26 mouse cellular contexts compared by ENCODE assay signal in genomic region chr7:46210276-46210675, GRCm38 (mm10). TPM values are rescaled to one million over a fixed set of nuclear protein-coding genes. Genes with fewer than 3 reads are reported as not detected.
DNase-seq lines count a peak whose midpoint lies in the region; ATAC-seq and TF ChIP-seq lines count a peak whose summit lies in the region.
"Had no signal": no experiment of that assay in that cellular context is flagged by ENCODE, and none has a peak within 500 bp of the region (broad histone marks: within the 10 kb centered on the region; RNA-seq: fewer than 3 reads in every experiment).

No protein-coding gene starts in this region.

- no peak overlapping the region for H3K27ac ChIP-seq in intestine, embryonic 16.5 days (ENCODE audit: low read length)
- H3K27ac ChIP-seq in intestine, postnatal 0 days (ENCODE audit: low read depth, low read length), result no peak overlapping the region
- H3K27ac ChIP-seq: embryonic facial prominence, embryonic 13.5 days; embryonic facial prominence, embryonic 15.5 days; forebrain, embryonic 10.5 days; forebrain, embryonic 12.5 days had no signal

- no peaks in the 10 kb centered on the region for H3K27me3 ChIP-seq in intestine, embryonic 16.5 days (replicated peaks; ENCODE audit: control insufficient read depth, insufficient read depth, low read length)
- no peaks in the 10 kb centered on the region for H3K27me3 ChIP-seq in intestine, postnatal 0 days (replicated peaks; ENCODE audit: control insufficient read depth, insufficient read depth, low read length)
- H3K27me3 ChIP-seq: embryonic facial prominence, embryonic 13.5 days; embryonic facial prominence, embryonic 15.5 days; forebrain, embryonic 12.5 days had no signal

- no peaks in the 10 kb centered on the region for H3K4me1 ChIP-seq in intestine, embryonic 16.5 days (ENCODE audit: control insufficient read depth, insufficient read depth, low read length)
- H3K4me1 ChIP-seq in intestine, postnatal 0 days (replicated peaks; ENCODE audit: control insufficient read depth, insufficient read depth, low read length), result no peaks in the 10 kb centered on the region
- H3K4me1 ChIP-seq: embryonic facial prominence, embryonic 15.5 days had no signal

- no peak overlapping the region for H3K4me3 ChIP-seq in intestine, embryonic 16.5 days (ENCODE audit: low read length)
- no peak overlapping the region for H3K4me3 ChIP-seq in intestine, postnatal 0 days (ENCODE audit: low read depth, low read length)
- H3K4me3 ChIP-seq: embryonic facial prominence, embryonic 13.5 days; embryonic facial prominence, embryonic 15.5 days; erythroblast, embryonic 14.5 days; forebrain, embryonic 10.5 days; forebrain, embryonic 12.5 days had no signal

- WGBS in intestine, embryonic 16.5 days, result 82% methylated on average over 6 of the region's 6 CpGs
- WGBS in intestine, postnatal 0 days, result 86% methylated on average over 6 of the region's 6 CpGs

- ATAC-seq in intestine, embryonic 16.5 days, result peak; percentile 29; the same call in 1 of the 2 replicates
- no peak for ATAC-seq in intestine, postnatal 0 days
- no peak for ATAC-seq in monocyte, adult 5-6 weeks (replicated peaks; ENCODE audit: insufficient number of reproducible peaks, low FRiP score, low TSS enrichment, poor library complexity, severe bottlenecking)
- ATAC-seq: forebrain, embryonic 14.5 days; forebrain, embryonic 16.5 days had no signal

- no peak overlapping the region for H3K9ac ChIP-seq in intestine, embryonic 16.5 days (ENCODE audit: low read depth, low read length)
- H3K9ac ChIP-seq in intestine, postnatal 0 days (ENCODE audit: low read depth, low read length), result no peak overlapping the region
- H3K9ac ChIP-seq: embryonic facial prominence, embryonic 13.5 days; embryonic facial prominence, embryonic 15.5 days; forebrain, embryonic 12.5 days had no signal

- TF ChIP-seq CTCF in intestine, postnatal 0 days (IDR thresholded peaks at IDR 0.05; ENCODE audit: low read depth), result no peak

- no peaks in the 10 kb centered on the region for H3K36me3 ChIP-seq in intestine, embryonic 16.5 days (ENCODE audit: control insufficient read depth, insufficient read depth, low read length)
- H3K36me3 ChIP-seq in intestine, postnatal 0 days (ENCODE audit: control insufficient read depth, insufficient read depth), result peaks cover 24% of the 10 kb centered on the region
- H3K36me3 ChIP-seq: embryonic facial prominence, embryonic 13.5 days; embryonic facial prominence, embryonic 15.5 days; forebrain, embryonic 10.5 days; forebrain, embryonic 12.5 days had no signal

- DNase-seq in adrenal gland, adult (ENCODE audit: inconsistent age in 2 of 2, low spot score in 1 of 2), result peak; percentile 11 to 32
- DNase-seq in adrenal gland, postnatal 10 days, result no peak
- DNase-seq in NIH3T3 (ENCODE audit: low read depth), result peak; percentile 29
- DNase-seq: adrenal gland, adult 2 months; adrenal gland, postnatal 25 days; cerebellum, adult 11 months; cerebellum, adult 18-20 months; cerebellum, adult 8-10 months; cerebellum, adult 9-11 months; cerebellum, postnatal 14 days; cerebellum, postnatal 36 days; embryo, embryonic 11 days had no signal

- no peak overlapping the region for H3K4me2 ChIP-seq in intestine, embryonic 16.5 days (ENCODE audit: low read depth, low read length)
- no peak overlapping the region for H3K4me2 ChIP-seq in intestine, postnatal 0 days (replicated peaks; ENCODE audit: low read depth)
- H3K4me2 ChIP-seq: embryonic facial prominence, embryonic 13.5 days; embryonic facial prominence, embryonic 15.5 days; forebrain, embryonic 12.5 days had no signal

- H3K9me3 ChIP-seq in intestine, embryonic 16.5 days (ENCODE audit: control insufficient read depth, low read length), result no peaks in the 10 kb centered on the region
- H3K9me3 ChIP-seq in intestine, postnatal 0 days (ENCODE audit: control insufficient read depth), result no peaks in the 10 kb centered on the region
- H3K9me3 ChIP-seq: embryonic facial prominence, embryonic 13.5 days; embryonic facial prominence, embryonic 15.5 days; forebrain, embryonic 10.5 days; forebrain, embryonic 12.5 days had no signal

RNA-seq across cellular contexts. Expression of gene Ush1c, which starts 28.0 kb away (rescaled TPM):
- total RNA-seq in adrenal gland, postnatal 10 days (2021), result 1 to 10 TPM; 2.0 to 2.3 TPM
- polyA plus RNA-seq in intestine, embryonic 16.5 days (2015; fragmentation: Nextera tagmentation; extraction: Ambion mirVana), result 96.4 and 113 TPM in 2 replicates
- 132 and 142 TPM in 2 replicates for polyA plus RNA-seq in intestine, postnatal 0 days (2015; fragmentation: Nextera tagmentation; extraction: Ambion mirVana)
- total RNA-seq in monocyte, adult 5-6 weeks (2017), result not detected in 3 replicates
- total RNA-seq: common myeloid progenitor, adult 5-6 weeks; MEL had no signal
- polyA plus RNA-seq: C2C12; erythroblast, embryonic 14.5 days had no signal

RNA-seq across cellular contexts. Expression of gene Abcc8, which starts 30.4 kb away (rescaled TPM):
- 1 to 10 TPM in 1 of 2 experiments, under 1 TPM in 1; 0.78 to 1.7 TPM for total RNA-seq in adrenal gland, postnatal 10 days (2021)
- polyA plus RNA-seq in intestine, embryonic 16.5 days (2015; fragmentation: Nextera tagmentation; extraction: Ambion mirVana), result 4.8 and 6.2 TPM in 2 replicates
- 0.95 and 1.8 TPM in 2 replicates for polyA plus RNA-seq in intestine, postnatal 0 days (2015; fragmentation: Nextera tagmentation; extraction: Ambion mirVana)
- not detected in 3 replicates for total RNA-seq in monocyte, adult 5-6 weeks (2017)
- total RNA-seq: common myeloid progenitor, adult 5-6 weeks; MEL had no signal
- polyA plus RNA-seq: C2C12; erythroblast, embryonic 14.5 days had no signal

RNA-seq across cellular contexts. Expression of gene Otog, which starts 30.5 kb away (rescaled TPM):
- total RNA-seq in adrenal gland, postnatal 10 days (2021), result under 1 TPM; 0.06 to 0.09 TPM
- polyA plus RNA-seq in intestine, embryonic 16.5 days (2015; fragmentation: Nextera tagmentation; extraction: Ambion mirVana), result 0.07 TPM in 1 of 2 replicates, not detected in the other
- polyA plus RNA-seq in intestine, postnatal 0 days (2015; fragmentation: Nextera tagmentation; extraction: Ambion mirVana), result not detected in 2 replicates
- total RNA-seq in monocyte, adult 5-6 weeks (2017), result not detected in 3 replicates
- total RNA-seq: adrenal gland, postnatal 4 days; common myeloid progenitor, adult 5-6 weeks; MEL had no signal
- polyA plus RNA-seq: erythroblast, embryonic 14.5 days; forebrain, embryonic 12.5 days; forebrain, embryonic 14.5 days; forebrain, embryonic 16.5 days had no signal
